Mouse (Mus musculus): ENCODE data around the gene Oaz2.

DNA sequence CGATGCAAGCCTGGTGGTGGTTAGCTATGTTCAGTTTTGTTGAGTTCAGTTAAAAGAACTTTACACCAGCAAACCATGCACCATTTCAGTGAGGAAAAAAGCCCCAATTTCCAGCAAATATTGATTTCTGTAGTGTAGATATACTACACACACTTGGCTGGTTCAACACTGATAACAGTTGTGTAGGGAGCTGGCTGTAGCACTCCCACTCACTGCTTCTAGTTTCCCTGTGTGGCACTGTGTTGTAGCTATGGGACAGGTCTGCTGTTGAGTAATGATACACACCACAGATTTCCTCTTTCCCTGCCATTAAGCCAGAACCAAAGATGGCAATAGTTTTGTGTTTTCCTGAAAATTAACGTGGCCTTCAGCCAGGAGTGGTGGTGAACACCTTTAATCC, 16.9 kb downstream of the Oaz2 start:
- TF ChIP-seq GATA1 (IDR thresholded peaks at IDR 0.05; ENCODE audit: borderline replicate concordance, low read length): no peak
- no peak for TF ChIP-seq FLI1 (IDR thresholded peaks at IDR 0.05; ENCODE audit: low read length)

All from megakaryocyte, embryonic 14.5 days (primary cell).